Mouse (Mus musculus): ENCODE measurements around the gene Rrp15. TPM values are rescaled to one million over a fixed set of nuclear protein-coding genes. Genes with fewer than 3 reads are reported as not detected.

Gene Rrp15
- polyA plus RNA-seq, 1 experiment from 2014 or later: 69.4 TPM

DNA sequence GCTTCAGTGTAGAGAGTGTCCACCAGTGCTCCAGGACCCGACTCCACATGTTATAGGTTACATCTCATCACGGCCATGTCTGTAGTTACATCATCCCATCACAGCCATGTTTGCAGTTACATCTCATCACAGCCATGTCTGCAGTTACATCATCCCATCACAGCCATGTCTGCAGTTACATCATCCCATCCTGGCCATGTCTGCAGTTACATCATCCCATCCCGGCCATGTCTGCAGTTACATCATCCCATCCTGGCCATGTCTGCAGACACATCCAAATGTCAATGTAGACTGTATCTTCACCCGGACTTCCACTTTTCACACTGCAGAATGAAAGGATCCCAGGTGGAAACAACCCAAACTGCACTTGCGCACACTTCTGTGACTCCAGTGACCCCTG is 13.6 kb downstream of the Rrp15 start:
- no peak overlapping the region for H3K4me2 ChIP-seq (replicated peaks)
- H3K9me3 ChIP-seq: no peaks in the 10 kb centered on the region
- H3K27me3 ChIP-seq: no peaks in the 10 kb centered on the region
- 85% methylated on average over 5 of the region's 5 CpGs for WGBS
- no peak for ATAC-seq (ENCODE audit: low FRiP score, low read depth)
- 0 out of 2 replicates have a peak, but pooled peaks cover 2% of the 10 kb centered on the region for H3K4me1 ChIP-seq
- no peak overlapping the region for H3K4me3 ChIP-seq
- peaks cover 50% of the 10 kb centered on the region for H3K36me3 ChIP-seq
- no peak overlapping the region for H3K9ac ChIP-seq
- no peak overlapping the region for H3K27ac ChIP-seq

- Histone ChIP-seq H3K4me1 (no peaks in the 10 kb centered on the region), H3K9me3 (no peaks in the 10 kb centered on the region), H3K4me2 (replicated peaks) (no peak overlapping the region), H3K27me3 (no peaks in the 10 kb centered on the region), H3K9ac (no peak overlapping the region), H3K4me3 (no peak overlapping the region), H3K36me3 (peaks cover 39% of the 10 kb centered on the region), H3K27ac (no peak overlapping the region)
- 92% methylated on average over 8 of the region's 8 CpGs for WGBS
- no peak for ATAC-seq (ENCODE audit: low FRiP score, low read depth)
These were observed 16.1 kb downstream of the Rrp15 start for GRCm38 (mm10) chr1:186733052-186733451.

- Histone ChIP-seq H3K27ac (no peak overlapping the region), H3K36me3 (peaks cover 5% of the 10 kb centered on the region; the same call in 1 of the 2 replicates), H3K9ac (no peak overlapping the region), H3K4me3 (no peak overlapping the region), H3K9me3 (no peaks in the 10 kb centered on the region), H3K4me1 (peaks cover 13% of the 10 kb centered on the region), H3K27me3 (no peaks in the 10 kb centered on the region), H3K4me2 (replicated peaks) (no peak overlapping the region)
- ATAC-seq (ENCODE audit: low FRiP score, low read depth): no peak
- 56% methylated on average over 4 of the region's 4 CpGs for WGBS
These were observed 20.4 kb downstream of the Rrp15 start for GRCm38 (mm10) chr1:186728778-186729177.

GRCm38 (mm10) chr1:186726117-186726516 is 23.0 kb downstream of the Rrp15 start:
- H3K27me3 ChIP-seq: no peaks in the 10 kb centered on the region
- 38% methylated on average over 7 of the region's 7 CpGs for WGBS
- no peaks in the 10 kb centered on the region for H3K9me3 ChIP-seq
- ATAC-seq (ENCODE audit: low FRiP score, low read depth): no peak
- H3K4me2 ChIP-seq (replicated peaks): no peak overlapping the region
- peaks cover 16% of the 10 kb centered on the region for H3K4me1 ChIP-seq
- H3K36me3 ChIP-seq: 0 out of 2 replicates have a peak, but pooled peaks cover 9% of the 10 kb centered on the region
- H3K4me3 ChIP-seq: no peak overlapping the region
- H3K9ac ChIP-seq: no peak overlapping the region
- no peak overlapping the region for H3K27ac ChIP-seq

DNA sequence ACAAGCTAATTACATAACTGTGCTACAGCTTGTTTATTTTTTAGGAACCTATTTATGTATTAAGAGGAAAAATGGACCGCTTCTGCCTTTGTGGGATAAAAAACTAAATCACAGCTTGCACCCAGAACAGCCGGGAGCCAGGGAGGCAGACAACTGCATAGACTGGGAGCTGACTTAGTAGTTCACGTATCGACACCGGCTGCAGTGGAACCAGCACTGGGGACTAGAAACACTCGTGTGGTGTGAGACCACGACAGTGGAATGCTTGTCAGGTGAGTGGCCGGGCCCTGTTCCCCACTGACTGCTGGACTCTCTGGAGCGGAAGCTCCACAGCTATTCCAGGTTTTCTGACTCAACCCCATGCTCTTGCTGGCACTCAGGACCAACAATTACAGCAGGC is 26.9 kb downstream of the Rrp15 start:
- H3K4me2 ChIP-seq (replicated peaks): no peak overlapping the region
- H3K9ac ChIP-seq: no peak overlapping the region
- peaks cover 16% of the 10 kb centered on the region for H3K4me1 ChIP-seq
- WGBS: 78% methylated on average over 9 of the region's 9 CpGs
- no peak overlapping the region for H3K27ac ChIP-seq
- H3K27me3 ChIP-seq: no peaks in the 10 kb centered on the region
- H3K4me3 ChIP-seq: no peak overlapping the region
- no peak for ATAC-seq (ENCODE audit: low FRiP score, low read depth)
- no peaks in the 10 kb centered on the region for H3K9me3 ChIP-seq
- H3K36me3 ChIP-seq: peaks cover 34% of the 10 kb centered on the region

- WGBS: 21% methylated on average over 12 of the region's 12 CpGs
- Histone ChIP-seq H3K4me2 (replicated peaks) (peak overlapping the region; percentile 36; the same call in 1 of the 2 replicates), H3K9ac (no peak overlapping the region), H3K36me3 (peaks cover 39% of the 10 kb centered on the region), H3K4me3 (no peak overlapping the region), H3K27ac (no peak overlapping the region), H3K27me3 (no peaks in the 10 kb centered on the region), H3K4me1 (peaks cover 13% of the 10 kb centered on the region), H3K9me3 (no peaks in the 10 kb centered on the region)
- peak; percentile 67 for ATAC-seq (ENCODE audit: low FRiP score, low read depth)
These were observed 27.3 kb downstream of the Rrp15 start for GRCm38 (mm10) chr1:186721846-186722245.

GRCm38 (mm10) chr1:186721166-186721565 is 28.0 kb downstream of the Rrp15 start:
- H3K4me2 ChIP-seq (replicated peaks): no peak overlapping the region
- no peak overlapping the region for H3K4me3 ChIP-seq
- peaks cover 44% of the 10 kb centered on the region for H3K36me3 ChIP-seq
- H3K9me3 ChIP-seq: no peaks in the 10 kb centered on the region
- H3K27ac ChIP-seq: no peak overlapping the region
- 91% methylated on average over 11 of the region's 11 CpGs for WGBS
- no peaks in the 10 kb centered on the region for H3K27me3 ChIP-seq
- H3K4me1 ChIP-seq: peaks cover 6% of the 10 kb centered on the region
- no peak for ATAC-seq (ENCODE audit: low FRiP score, low read depth)
- H3K9ac ChIP-seq: no peak overlapping the region

DNA sequence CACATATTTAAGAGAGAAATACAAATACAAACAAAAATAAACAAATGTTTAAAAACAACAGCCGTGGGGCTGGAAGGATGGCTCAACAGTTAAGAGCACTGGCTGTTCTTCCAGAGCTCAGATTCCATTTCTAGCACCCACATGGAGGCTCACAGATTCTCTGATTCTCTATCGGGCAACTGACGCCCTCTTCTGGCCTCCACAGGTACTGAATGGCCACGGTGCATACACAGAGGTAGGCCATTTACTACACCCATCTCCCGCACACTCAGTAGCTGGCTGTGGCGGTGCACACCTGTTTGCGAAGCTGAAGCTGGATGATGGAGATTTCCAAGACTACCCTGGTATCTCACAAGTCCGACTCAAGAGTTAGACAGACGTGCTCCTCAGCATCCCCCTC is 29.4 kb downstream of the Rrp15 start:
- no peaks in the 10 kb centered on the region for H3K27me3 ChIP-seq
- H3K4me3 ChIP-seq: no peak overlapping the region
- WGBS: 92% methylated on average over 9 of the region's 9 CpGs
- H3K4me1 ChIP-seq: peaks cover 3% of the 10 kb centered on the region
- H3K4me2 ChIP-seq (replicated peaks): no peak overlapping the region
- no peaks in the 10 kb centered on the region for H3K9me3 ChIP-seq
- H3K9ac ChIP-seq: no peak overlapping the region
- peaks cover 47% of the 10 kb centered on the region for H3K36me3 ChIP-seq
- H3K27ac ChIP-seq: no peak overlapping the region
- no peak for ATAC-seq (ENCODE audit: low FRiP score, low read depth)

DNA sequence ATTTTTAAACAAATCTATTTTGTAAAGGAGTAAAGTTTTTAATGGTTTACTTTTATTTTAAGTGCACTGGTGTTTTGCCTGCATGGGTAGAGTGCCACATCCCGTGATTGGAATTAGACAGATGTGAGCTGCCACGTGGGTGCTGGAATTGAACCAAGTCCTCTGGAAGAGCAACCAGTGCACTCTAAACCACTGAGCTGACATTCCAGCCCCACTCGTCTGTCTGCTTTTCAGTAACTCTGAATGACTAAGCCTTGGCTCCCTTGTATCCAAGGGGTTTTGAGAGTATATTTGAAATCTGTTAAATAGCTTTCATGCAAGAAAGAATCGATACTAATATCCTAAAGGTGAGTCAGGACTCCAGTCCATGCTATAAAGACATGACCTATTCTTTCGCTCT is 30.3 kb downstream of the Rrp15 start:
- H3K27ac ChIP-seq: no peak overlapping the region
- H3K4me2 ChIP-seq (replicated peaks): no peak overlapping the region
- H3K9ac ChIP-seq: no peak overlapping the region
- peaks cover 7% of the 10 kb centered on the region for H3K4me1 ChIP-seq
- no peak overlapping the region for H3K4me3 ChIP-seq
- no peaks in the 10 kb centered on the region for H3K27me3 ChIP-seq
- WGBS: 71% methylated on average over 5 of the region's 5 CpGs
- ATAC-seq (ENCODE audit: low FRiP score, low read depth): no peak
- H3K9me3 ChIP-seq: no peaks in the 10 kb centered on the region
- peaks cover 46% of the 10 kb centered on the region for H3K36me3 ChIP-seq

DNA sequence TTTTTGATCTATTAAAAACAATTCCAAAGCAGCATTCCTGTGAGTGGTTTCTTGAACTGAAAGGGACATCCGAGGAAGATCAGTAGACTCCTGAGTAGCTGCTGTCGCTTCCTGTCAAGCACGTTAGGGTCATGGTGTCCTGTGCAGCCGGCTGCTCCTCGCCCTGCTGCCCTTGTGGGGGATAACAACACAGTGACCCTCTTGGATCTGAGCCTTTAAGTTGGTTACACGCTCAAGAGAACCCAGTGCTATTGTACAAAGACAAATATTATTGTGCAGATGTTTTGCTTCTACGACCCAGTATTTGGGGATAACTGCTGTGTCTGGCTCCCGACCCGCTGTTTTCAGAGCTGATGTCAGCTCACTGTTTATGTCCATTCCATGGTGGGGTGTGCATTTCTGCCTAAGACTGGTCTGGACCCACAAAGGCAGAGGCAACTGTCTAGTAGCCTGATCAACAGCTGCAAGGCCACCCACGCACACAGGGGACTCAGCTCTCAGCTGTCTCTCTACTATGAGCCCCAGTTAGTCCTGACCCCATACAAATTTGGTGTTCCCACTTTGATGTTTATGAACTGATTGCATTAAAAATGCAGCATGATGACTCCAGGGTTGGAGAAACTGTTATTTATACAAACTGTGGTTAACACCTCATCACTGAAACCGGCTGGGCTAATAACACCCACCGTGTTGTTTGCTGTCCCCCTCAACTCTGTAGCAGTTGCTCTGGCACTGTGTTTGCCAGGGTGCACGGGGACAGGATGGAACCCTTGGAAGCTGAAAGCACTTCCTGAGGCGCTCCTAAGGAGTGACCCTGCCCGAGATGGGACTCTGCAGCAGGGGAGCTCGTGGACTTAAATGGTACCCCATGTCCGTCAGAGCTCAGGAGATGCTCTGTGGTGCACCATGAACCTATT is 33.9 kb downstream of the Rrp15 start:
- Histone ChIP-seq H3K27me3 (peaks cover 4% of the 10 kb centered on the region; the same call in 1 of the 2 replicates), H3K36me3 (peaks cover 32% of the 10 kb centered on the region), H3K4me2 (replicated peaks) (no peak overlapping the region), H3K9me3 (no peaks in the 10 kb centered on the region), H3K27ac (no peak overlapping the region), H3K4me1 (peaks cover 9% of the 10 kb centered on the region), H3K9ac (no peak overlapping the region), H3K4me3 (no peak overlapping the region)
- ATAC-seq (ENCODE audit: low FRiP score, low read depth): no peak; the same call in 1 of the 2 replicates
- 80% methylated on average over 17 of the region's 17 CpGs for WGBS

DNA sequence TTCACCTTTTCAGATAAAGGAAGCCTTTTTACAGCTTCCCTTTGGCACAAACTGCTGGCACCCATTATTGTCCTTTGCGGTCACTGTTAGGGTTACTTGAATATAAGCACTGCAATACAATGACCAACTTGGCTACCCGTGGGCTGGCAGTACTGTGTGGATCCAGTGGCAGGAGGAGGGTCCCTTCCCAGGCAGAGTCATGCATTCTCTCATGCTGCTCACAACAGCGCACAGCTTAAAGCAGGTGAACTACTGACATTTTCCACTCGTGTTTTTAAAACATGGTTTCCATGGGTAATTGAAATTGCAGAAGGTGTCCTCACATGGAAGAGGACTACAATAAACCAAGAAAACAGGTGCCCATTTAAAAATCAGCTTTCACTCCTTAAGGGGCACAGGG is 34.9 kb downstream of the Rrp15 start:
- Histone ChIP-seq H3K9me3 (no peaks in the 10 kb centered on the region), H3K9ac (no peak overlapping the region), H3K27ac (no peak overlapping the region), H3K36me3 (peaks cover 23% of the 10 kb centered on the region), H3K4me2 (replicated peaks) (no peak overlapping the region), H3K4me3 (no peak overlapping the region), H3K4me1 (peaks cover 9% of the 10 kb centered on the region), H3K27me3 (peaks cover 4% of the 10 kb centered on the region; the same call in 1 of the 2 replicates)
- WGBS: 77% methylated on average over 4 of the region's 4 CpGs
- no peak for ATAC-seq (ENCODE audit: low FRiP score, low read depth)

DNA sequence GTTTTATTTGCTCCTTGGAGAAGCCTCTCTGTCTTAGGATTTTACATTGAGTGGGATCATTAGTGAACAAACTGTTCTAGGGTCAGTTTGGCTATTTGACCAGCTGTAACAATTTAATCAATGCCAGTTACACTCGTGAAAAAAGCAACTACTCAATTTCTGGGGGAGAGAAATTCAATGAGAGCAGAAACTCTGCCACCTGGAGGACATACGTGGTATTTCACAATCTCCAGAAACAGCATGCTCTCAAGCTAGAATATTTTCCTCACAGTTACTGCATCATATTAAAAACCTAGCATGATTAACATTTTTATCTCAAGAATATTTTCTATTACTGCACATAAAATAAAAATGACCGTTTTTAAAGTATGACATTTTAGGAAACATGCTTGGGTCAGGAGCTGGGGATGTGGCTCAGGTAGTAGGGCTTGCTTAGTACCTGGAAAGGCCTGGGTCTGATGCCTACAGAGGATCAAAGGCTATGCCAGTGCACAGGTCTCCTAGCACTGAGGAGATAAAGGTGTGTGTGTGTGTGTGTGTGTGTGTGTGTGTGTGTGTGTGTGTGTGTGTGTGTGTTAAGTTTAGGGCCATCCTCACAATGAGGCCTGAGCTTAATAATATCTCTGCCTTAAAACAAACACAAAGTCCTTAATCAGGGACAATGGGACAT is 36.2 kb downstream of the Rrp15 start:
- under 1% methylated on average over 3 of the region's 3 CpGs for WGBS
- peaks cover 19% of the 10 kb centered on the region for H3K36me3 ChIP-seq
- no peak overlapping the region for H3K4me3 ChIP-seq
- ATAC-seq (ENCODE audit: low FRiP score, low read depth): no peak
- H3K27me3 ChIP-seq: peaks cover 4% of the 10 kb centered on the region; the same call in 1 of the 2 replicates
- H3K4me2 ChIP-seq (replicated peaks): no peak overlapping the region
- H3K9me3 ChIP-seq: no peaks in the 10 kb centered on the region
- no peak overlapping the region for H3K27ac ChIP-seq
- H3K9ac ChIP-seq: no peak overlapping the region
- H3K4me1 ChIP-seq: peaks cover 9% of the 10 kb centered on the region

Measured in limb, embryonic 13.5 days (tissue).